10 mouse cellular contexts compared by ENCODE assay signal in the genomic region with DNA sequence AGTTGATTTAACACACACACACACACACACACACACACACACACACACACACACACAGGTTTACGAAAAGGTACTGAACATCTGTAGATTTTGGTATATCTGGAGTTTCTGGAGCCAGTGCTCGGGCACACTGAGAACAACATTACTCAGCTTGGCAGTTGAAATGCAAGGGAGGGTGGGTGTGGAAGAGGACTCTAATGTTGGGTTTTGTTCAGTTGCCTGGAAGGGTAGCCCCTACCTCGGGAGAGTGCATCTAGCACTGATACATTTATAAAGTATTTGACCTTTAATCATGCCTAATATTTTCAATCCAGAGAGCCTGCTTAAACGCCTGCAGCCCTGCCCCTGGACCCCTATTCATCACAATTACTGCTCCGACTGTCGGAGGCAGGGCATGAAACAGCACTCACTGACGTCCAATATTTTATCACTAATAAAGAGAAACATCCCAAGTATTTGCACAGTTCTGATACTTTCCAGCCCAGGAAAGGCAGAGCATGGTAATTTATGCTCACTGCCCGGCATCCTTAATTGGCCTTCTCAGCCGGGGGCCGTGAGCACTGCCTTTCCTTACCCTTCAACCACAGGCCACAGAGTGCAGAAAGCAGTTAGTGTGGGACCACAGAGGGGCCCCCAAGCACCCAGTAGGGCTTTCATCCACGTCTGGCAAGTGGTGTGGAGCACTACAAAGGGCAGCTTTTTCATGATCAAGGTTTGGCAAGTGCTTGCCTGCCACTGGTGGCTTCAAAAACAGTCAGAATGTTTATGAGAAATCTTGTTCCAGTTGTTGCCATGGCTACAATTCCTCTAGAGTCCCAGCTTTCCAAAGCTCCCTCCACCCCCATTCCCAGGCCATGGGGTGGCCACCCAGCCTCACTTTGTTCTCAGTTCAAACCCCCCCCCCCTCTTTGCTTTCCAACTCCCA.
DNase-seq lines count a peak whose midpoint lies in the region; ATAC-seq and TF ChIP-seq lines count a peak whose summit lies in the region.
"Had no signal": no experiment of that assay in that cellular context is flagged by ENCODE, and none has a peak within 500 bp of the region (broad histone marks: within the 10 kb centered on the region; RNA-seq: fewer than 3 reads in every experiment).

No protein-coding gene starts in this region.

- H3K4me2 ChIP-seq in hindbrain, postnatal 0 days (ENCODE audit: low read depth, low read length): no peak overlapping the region
- no peak overlapping the region for H3K4me2 ChIP-seq in limb, embryonic 14.5 days (replicated peaks; ENCODE audit: low read depth, low read length, severe bottlenecking)
- H3K4me2 ChIP-seq: embryonic facial prominence, embryonic 13.5 days had no signal

- TF ChIP-seq POLR2A in limb, embryonic 14.5 days (IDR thresholded peaks at IDR 0.05; ENCODE audit: borderline replicate concordance, extremely low read depth, insufficient read depth, insufficient read length): no peak

- H3K4me3 ChIP-seq in gastrocnemius, adult 2 months: no peak overlapping the region
- H3K4me3 ChIP-seq in hindbrain, postnatal 0 days (ENCODE audit: low read length): no peak overlapping the region
- no peak overlapping the region for H3K4me3 ChIP-seq in limb, embryonic 14.5 days (replicated peaks; ENCODE audit: low read length)
- H3K4me3 ChIP-seq: embryonic facial prominence, embryonic 13.5 days had no signal

- WGBS in hindbrain, postnatal 0 days: 23% methylated on average over 11 of the region's 11 CpGs
- WGBS in limb, embryonic 14.5 days: 18% methylated on average over 11 of the region's 11 CpGs

- DNase-seq in gastrocnemius, adult 2 months: no peak
- DNase-seq in gastrocnemius, postnatal 4 days (ENCODE audit: low spot score in 2 of 2): no peak
- peak; percentile 62 for DNase-seq in embryo, embryonic 11 days
- peak; percentile 27 for DNase-seq in hindbrain, postnatal 0 days (ENCODE audit: low spot score)
- peak; percentile 68 for DNase-seq in limb, embryonic 14.5 days (ENCODE audit: low spot score)
- no peak for DNase-seq in MN1 (ENCODE audit: low spot score)
- DNase-seq in B cell, adult 2 months: no peak

- intact Hi-C loops in gastrocnemius, adult 2 months (cut with DNase I): no loop called here

- H3K9ac ChIP-seq in hindbrain, postnatal 0 days (replicated peaks; ENCODE audit: low read length): no peak overlapping the region
- no peak overlapping the region for H3K9ac ChIP-seq in limb, embryonic 14.5 days (ENCODE audit: low read depth, low read length, severe bottlenecking)
- H3K9ac ChIP-seq: embryonic facial prominence, embryonic 13.5 days had no signal

- H3K27ac ChIP-seq in gastrocnemius, adult 2 months: 0 out of 2 replicates have a peak overlapping the region, but pooled peaks have one; percentile 4
- H3K27ac ChIP-seq in hindbrain, postnatal 0 days: no peak overlapping the region
- H3K27ac ChIP-seq in limb, embryonic 14.5 days (replicated peaks; ENCODE audit: low read depth, low read length): 0 out of 2 replicates have a peak overlapping the region, but pooled peaks have one; percentile 10
- H3K27ac ChIP-seq: embryonic facial prominence, embryonic 13.5 days had no signal

- H3K27me3 ChIP-seq in hindbrain, postnatal 0 days (ENCODE audit: insufficient read depth, low read length): no peaks in the 10 kb centered on the region
- H3K27me3 ChIP-seq in limb, embryonic 14.5 days (ENCODE audit: control insufficient read depth, insufficient read depth, low read length): peaks cover 20% of the 10 kb centered on the region; the same call in 1 of the 2 replicates

- H3K9me3 ChIP-seq in hindbrain, postnatal 0 days (ENCODE audit: low read length): no peaks in the 10 kb centered on the region
- no peaks in the 10 kb centered on the region for H3K9me3 ChIP-seq in limb, embryonic 14.5 days (ENCODE audit: control insufficient read depth, low read length)
- H3K9me3 ChIP-seq: embryonic facial prominence, embryonic 13.5 days had no signal

- H3K4me1 ChIP-seq in hindbrain, postnatal 0 days (ENCODE audit: insufficient read depth, low read length): no peaks in the 10 kb centered on the region
- peaks cover 26% of the 10 kb centered on the region for H3K4me1 ChIP-seq in limb, embryonic 14.5 days (ENCODE audit: control insufficient read depth, insufficient read depth, low read length)

- peak; percentile 56 for ATAC-seq in hindbrain, postnatal 0 days
- ATAC-seq in limb, embryonic 14.5 days (ENCODE audit: low FRiP score, low read depth): peak; percentile 63
- no peak for ATAC-seq in megakaryocyte progenitor cell, adult 5-6 weeks (replicated peaks; ENCODE audit: poor library complexity)
- ATAC-seq: inflammation-experienced regulatory T-cells, adult 6 months had no signal

- H3K36me3 ChIP-seq in hindbrain, postnatal 0 days (ENCODE audit: insufficient read depth, low read length): no peaks in the 10 kb centered on the region
- no peaks in the 10 kb centered on the region for H3K36me3 ChIP-seq in limb, embryonic 14.5 days (ENCODE audit: control insufficient read depth, insufficient read depth, low read length)
- H3K36me3 ChIP-seq: embryonic facial prominence, embryonic 13.5 days had no signal

- TF ChIP-seq CTCF in gastrocnemius, adult 2 months (IDR thresholded peaks at IDR 0.05): no peak
- no peak for TF ChIP-seq CTCF in hindbrain, postnatal 0 days (IDR thresholded peaks at IDR 0.05; ENCODE audit: low read depth)

Comparison
In these comparisons a context has a peak if more than half of its experiments do, and no peak if none do; other contexts are left out.
1. DNase-seq: peak in embryo, embryonic 11 days (single experiment), hindbrain, postnatal 0 days (single experiment) and limb, embryonic 14.5 days (single experiment); none in gastrocnemius, adult 2 months (single experiment), gastrocnemius, postnatal 4 days (0 of 2), MN1 (single experiment) and B cell, adult 2 months (0 of 2).